Mouse (Mus musculus) spleen, postnatal 36 days (tissue): ENCODE data around the gene H2-Q1.
"Not testable (repeated sequence)": the region's sequence is repeated elsewhere in the genome, so short reads cannot be mapped to it uniquely, and the experiment has no call there.

Experiments used
- DNase-seq, 2 experiments: peaks; one replicate each; pipeline ENCODE4 v3.0.0; 2022; ENCODE audit warnings: low spot score in 2 of 2, mixed read lengths in 1 of 2

Gene H2-Q1

GRCm38 (mm10) chr17:35342711-35343476, 22.7 kb downstream of the H2-Q1 start:
- DNase-seq, result no peak

- DNase-seq, result not testable (repeated sequence)
Observed at GRCm38 (mm10) chr17:35347659-35348058, 27.5 kb downstream of the H2-Q1 start.

GRCm38 (mm10) chr17:35353275-35353674, 33.1 kb downstream of the H2-Q1 start:
- not testable (repeated sequence) for DNase-seq

GRCm38 (mm10) chr17:35354071-35354470, 33.9 kb downstream of the H2-Q1 start:
- DNase-seq, result no peak

- DNase-seq, result no peak
Observed at GRCm38 (mm10) chr17:35357086-35357485, 36.9 kb downstream of the H2-Q1 start.

- DNase-seq, result no peak
Observed at GRCm38 (mm10) chr17:35358763-35359469, 38.7 kb downstream of the H2-Q1 start.

- no peak for DNase-seq
Observed at GRCm38 (mm10) chr17:35359470-35359862, 39.3 kb downstream of the H2-Q1 start.
